Mouse (Mus musculus) myocyte (in vitro differentiated cells): Measurements from ENCODE around the gene Lekr1. TPM values are rescaled to one million over a fixed set of nuclear protein-coding genes. Genes with fewer than 3 reads are reported as not detected.

ENCODE experiments used
- H3K27me3 ChIP-seq: one replicate; pipeline ENCODE4 v1.6.1; 2011; ENCODE audit not compliant: control insufficient read depth, insufficient read depth, insufficient read length
- H3K36me3 ChIP-seq: one replicate; pipeline ENCODE4 v1.6.1; 2011; ENCODE audit not compliant: control insufficient read depth, insufficient read depth
- H3K4me2 ChIP-seq: one replicate; pipeline ENCODE4 v1.6.1; 2011; ENCODE audit warnings: low read depth, control low read depth
- H3K4me3 ChIP-seq: one replicate; pipeline ENCODE4 v1.5.1; 2011; ENCODE audit warnings: mild to moderate bottlenecking, control low read depth, moderate library complexity
- H3K79me2 ChIP-seq: one replicate; pipeline ENCODE4 v1.6.1; 2011; ENCODE audit not compliant: control insufficient read depth, insufficient read depth
- H3ac ChIP-seq: one replicate; pipeline ENCODE4 v1.6.1; 2011; ENCODE audit not compliant: control insufficient read depth, insufficient read length
- CEBPB ChIP-seq: IDR thresholded peaks from 2 replicates; pipeline ENCODE4 v1.6.1; 2011; ENCODE audit warnings: mild to moderate bottlenecking, moderate library complexity; ENCODE audit not compliant: poor library complexity, insufficient read depth, severe bottlenecking
- E2F4 ChIP-seq: IDR thresholded peaks from one replicate; pipeline ENCODE4 v1.6.1; 2011; ENCODE audit warnings: mild to moderate bottlenecking, control low read depth, moderate library complexity; ENCODE audit not compliant: insufficient read depth
- MAX ChIP-seq: IDR thresholded peaks from one replicate; pipeline ENCODE4 v1.6.1; 2011; ENCODE audit warnings: low read depth, mild to moderate bottlenecking, control low read depth
- MYOD1 ChIP-seq, 3 experiments: IDR thresholded peaks; one replicate each; pipeline ENCODE4 v1.6.1; 2011; ENCODE audit warnings: control low read depth in 2 of 3, low read depth in 2 of 3, mild to moderate bottlenecking in 2 of 3, moderate library complexity in 1 of 3; ENCODE audit not compliant: insufficient read length in 2 of 3, control insufficient read depth in 1 of 3
- MYOG ChIP-seq, 3 experiments: IDR thresholded peaks; one replicate each; pipeline ENCODE4 v1.6.1; 2011; ENCODE audit warnings: control low read depth in 2 of 3, low read depth in 2 of 3, mild to moderate bottlenecking in 2 of 3; ENCODE audit not compliant: insufficient read length in 2 of 3, control insufficient read depth in 1 of 3, insufficient read depth in 1 of 3
- POLR2A ChIP-seq: IDR thresholded peaks from one replicate; pipeline ENCODE4 v1.6.1; 2011; ENCODE audit warnings: low read depth, mild to moderate bottlenecking, control low read depth, moderate library complexity; ENCODE audit not compliant: insufficient read length
- POLR2AphosphoS2 ChIP-seq: IDR thresholded peaks from one replicate; pipeline ENCODE4 v1.6.1; 2011; ENCODE audit warnings: low read depth, control low read depth; ENCODE audit not compliant: insufficient read length
- REST ChIP-seq: IDR thresholded peaks from one replicate; pipeline ENCODE4 v1.6.1; 2011; ENCODE audit warnings: mild to moderate bottlenecking, control low read depth, moderate library complexity; ENCODE audit not compliant: insufficient read depth, insufficient read length
- SRF ChIP-seq: IDR thresholded peaks from one replicate; pipeline ENCODE4 v1.6.1; 2011; ENCODE audit warnings: low read depth; ENCODE audit not compliant: control insufficient read depth, insufficient read length
- TCF12 ChIP-seq: IDR thresholded peaks from one replicate; pipeline ENCODE4 v1.6.1; 2011; ENCODE audit warnings: mild to moderate bottlenecking, control low read depth; ENCODE audit not compliant: poor library complexity, insufficient read depth, severe bottlenecking
- TCF3 ChIP-seq: IDR thresholded peaks from one replicate; pipeline ENCODE4 v1.6.1; 2011; ENCODE audit warnings: low read depth, control low read depth; ENCODE audit not compliant: insufficient read length
- USF1 ChIP-seq: IDR thresholded peaks from one replicate; pipeline ENCODE4 v1.6.1; 2011; ENCODE audit warnings: low read depth, mild to moderate bottlenecking, control low read depth, moderate library complexity
- polyA plus RNA-seq: library from polyadenylated mRNA; unstranded; fragments of >200 nt; fragmentation: generic; extraction: Trizol; gene quantifications from one replicate; pipeline ENCODE4 v1.2.1, GENCODE M21; 2012; ENCODE audit warnings: missing spikeins

The Lekr1 gene
- polyA plus RNA-seq, 1 experiment, result 0.65 TPM

- Histone ChIP-seq H3ac (no peak overlapping the region), H3K4me3 (no peak overlapping the region), H3K36me3 (no peaks in the 10 kb centered on the region), H3K4me2 (peak overlapping the region; percentile 84), H3K27me3 (no peaks in the 10 kb centered on the region), H3K79me2 (no peaks in the 10 kb centered on the region)
- no peak for TF ChIP-seq E2F4
- peak; percentile 46; the same call in 1 of the 2 replicates for TF ChIP-seq CEBPB
- no peak for TF ChIP-seq MYOD1 (IDR thresholded peaks at IDR 0.05; ENCODE audit: control insufficient read depth in 1 of 3, insufficient read length in 2 of 3, low read depth in 2 of 3)
- TF ChIP-seq MAX, result no peak
- no peak for TF ChIP-seq USF1
- no peak for TF ChIP-seq MYOG (IDR thresholded peaks at IDR 0.05; ENCODE audit: control insufficient read depth in 1 of 3, insufficient read depth in 1 of 3, insufficient read length in 2 of 3, low read depth in 2 of 3)
- no peak for TF ChIP-seq POLR2A
Measured at GRCm38 (mm10) chr3:65635983-65636382, 30.0 kb upstream of the Lekr1 start.

- no peaks in the 10 kb centered on the region for H3K27me3 ChIP-seq
- H3K79me2 ChIP-seq, result no peaks in the 10 kb centered on the region
- H3K4me3 ChIP-seq, result no peak overlapping the region
- no peaks in the 10 kb centered on the region for H3K36me3 ChIP-seq
- no peak overlapping the region for H3ac ChIP-seq
- TF ChIP-seq POLR2A (no peak), TCF12 (no peak), E2F4 (no peak), REST (no peak)
- no peak overlapping the region for H3K4me2 ChIP-seq
Measured at GRCm38 (mm10) chr3:65637313-65637712, 28.7 kb upstream of the Lekr1 start.

- H3K36me3 ChIP-seq, result no peaks in the 10 kb centered on the region
- TF ChIP-seq MAX (no peak), POLR2A (no peak), MYOG (IDR thresholded peaks at IDR 0.05; ENCODE audit: control insufficient read depth in 1 of 3, insufficient read depth in 1 of 3, insufficient read length in 2 of 3, low read depth in 2 of 3) (no peak), TCF3 (no peak), USF1 (no peak)
- no peak overlapping the region for H3K4me2 ChIP-seq
- H3ac ChIP-seq, result no peak overlapping the region
- H3K4me3 ChIP-seq, result no peak overlapping the region
- H3K79me2 ChIP-seq, result no peaks in the 10 kb centered on the region
- H3K27me3 ChIP-seq, result no peaks in the 10 kb centered on the region
Measured at GRCm38 (mm10) chr3:65638896-65639295, 27.1 kb upstream of the Lekr1 start.

GRCm38 (mm10) chr3:65639454-65640014, 26.5 kb upstream of the Lekr1 start:
- Histone ChIP-seq H3K4me2 (no peak overlapping the region), H3K4me3 (no peak overlapping the region), H3K79me2 (no peaks in the 10 kb centered on the region), H3ac (no peak overlapping the region), H3K36me3 (no peaks in the 10 kb centered on the region), H3K27me3 (no peaks in the 10 kb centered on the region)
- TF ChIP-seq CEBPB, result no peak
- TF ChIP-seq E2F4, result no peak
- no peak for TF ChIP-seq TCF3
- no peak for TF ChIP-seq MYOG (IDR thresholded peaks at IDR 0.05; ENCODE audit: control insufficient read depth in 1 of 3, insufficient read depth in 1 of 3, insufficient read length in 2 of 3, low read depth in 2 of 3)
- no peak for TF ChIP-seq SRF
- no peak for TF ChIP-seq USF1
- no peak for TF ChIP-seq REST
- TF ChIP-seq POLR2AphosphoS2, result no peak

- Histone ChIP-seq H3K79me2 (no peaks in the 10 kb centered on the region), H3K4me3 (no peak overlapping the region), H3K36me3 (no peaks in the 10 kb centered on the region), H3ac (no peak overlapping the region), H3K27me3 (no peaks in the 10 kb centered on the region), H3K4me2 (peak overlapping the region; percentile 60)
- TF ChIP-seq MYOG (IDR thresholded peaks at IDR 0.05; ENCODE audit: control insufficient read depth in 1 of 3, insufficient read depth in 1 of 3, insufficient read length in 2 of 3, low read depth in 2 of 3), result peak in 2 of 3 experiments; percentile 23 to 59
- TF ChIP-seq SRF, result no peak
- peak in 2 of 3 experiments; percentile 59 to 79 for TF ChIP-seq MYOD1 (IDR thresholded peaks at IDR 0.05; ENCODE audit: control insufficient read depth in 1 of 3, insufficient read length in 2 of 3, low read depth in 2 of 3)
Measured at GRCm38 (mm10) chr3:65642959-65643358, 23.1 kb upstream of the Lekr1 start.

- H3K4me2 ChIP-seq, result peak overlapping the region; percentile 60
- no peak overlapping the region for H3K4me3 ChIP-seq
- TF ChIP-seq TCF12 (no peak), USF1 (no peak), POLR2AphosphoS2 (no peak), SRF (no peak), E2F4 (no peak), POLR2A (no peak)
- no peak overlapping the region for H3ac ChIP-seq
- no peaks in the 10 kb centered on the region for H3K79me2 ChIP-seq
- no peaks in the 10 kb centered on the region for H3K36me3 ChIP-seq
- H3K27me3 ChIP-seq, result no peaks in the 10 kb centered on the region
Measured at GRCm38 (mm10) chr3:65643654-65644053, 22.4 kb upstream of the Lekr1 start.
